Mouse (Mus musculus) kidney, postnatal 4 days (tissue): ENCODE data around the gene Cltrn.

Experiments used
- DNase-seq, 2 experiments: peaks; one replicate each; pipeline ENCODE4 v3.0.0; 2021; ENCODE audit warnings: mixed read lengths in 2 of 2

Cltrn gene

GRCm38 (mm10) chrX:164145463-164146250, 57.0 kb downstream of the Cltrn start:
- DNase-seq, result no peak

GRCm38 (mm10) chrX:164152703-164153102, 64.1 kb downstream of the Cltrn start:
- DNase-seq, result peak; percentile 60 to 67

GRCm38 (mm10) chrX:164153606-164154005, 65.0 kb downstream of the Cltrn start:
- no peak for DNase-seq

- DNase-seq, result no peak
Observed at GRCm38 (mm10) chrX:164154594-164154993, 66.0 kb downstream of the Cltrn start.

- DNase-seq, result no peak
Observed at GRCm38 (mm10) chrX:164164681-164165080, 76.1 kb downstream of the Cltrn start.
